Mouse (Mus musculus) layer of hippocampus, adult 9-10 months (tissue): ENCODE results near the gene Cox19.

ENCODE experiments used
- DNase-seq: peaks from one replicate; pipeline ENCODE4 v3.0.0; 2022; ENCODE audit warnings: low spot score

Cox19 gene

GRCm38 (mm10) chr5:139381586-139382513, 30.6 kb upstream of the Cox19 start:
- DNase-seq = no peak

GRCm38 (mm10) chr5:139380385-139381248, 29.4 kb upstream of the Cox19 start:
- peak; percentile 59 for DNase-seq

DNA sequence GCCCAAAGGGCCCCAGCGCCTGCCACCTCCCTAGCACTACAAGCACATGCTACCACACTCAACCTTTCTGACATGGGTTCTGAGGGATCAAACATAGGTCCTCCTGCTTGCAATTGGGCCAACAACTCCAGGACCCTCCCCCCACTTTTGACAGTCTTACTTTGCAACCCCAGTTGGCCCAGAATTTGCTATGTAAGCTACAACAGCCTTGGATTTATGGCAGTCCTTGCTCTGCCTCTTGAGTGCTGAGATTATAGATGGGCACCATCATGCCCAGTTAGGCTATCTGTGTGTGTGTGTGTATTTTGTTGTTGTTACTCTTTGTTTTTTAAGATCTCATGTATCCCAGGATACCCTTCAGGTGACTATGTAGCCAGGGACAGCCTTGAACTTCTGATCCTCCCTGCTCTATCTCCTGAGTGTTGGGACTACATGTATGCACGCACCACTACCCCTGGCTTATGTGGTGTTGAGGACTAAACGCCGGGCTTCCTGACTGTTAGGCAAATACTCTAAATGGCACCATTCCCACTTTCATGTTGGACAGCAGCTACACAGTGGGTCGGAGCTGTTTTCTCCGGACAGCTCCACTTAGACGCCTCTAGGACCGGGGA, 28.7 kb upstream of the Cox19 start:
- DNase-seq = no peak

- no peak for DNase-seq
These were observed 27.9 kb upstream of the Cox19 start for GRCm38 (mm10) chr5:139378986-139379629.

DNA sequence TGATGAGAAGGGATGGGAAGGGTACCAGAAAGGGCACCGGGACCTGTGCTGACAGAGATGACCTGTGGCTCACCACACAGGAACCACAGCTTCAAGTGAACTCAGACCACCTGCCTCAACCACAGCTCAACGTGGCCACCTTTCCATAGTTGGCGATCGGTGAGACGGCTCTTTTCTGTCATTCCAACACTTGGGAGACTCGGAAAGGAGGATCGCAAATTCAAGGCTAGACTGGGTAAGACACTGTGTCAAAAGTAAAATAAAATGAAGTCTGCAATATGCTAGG, 27.0 kb upstream of the Cox19 start:
- no peak for DNase-seq

DNA sequence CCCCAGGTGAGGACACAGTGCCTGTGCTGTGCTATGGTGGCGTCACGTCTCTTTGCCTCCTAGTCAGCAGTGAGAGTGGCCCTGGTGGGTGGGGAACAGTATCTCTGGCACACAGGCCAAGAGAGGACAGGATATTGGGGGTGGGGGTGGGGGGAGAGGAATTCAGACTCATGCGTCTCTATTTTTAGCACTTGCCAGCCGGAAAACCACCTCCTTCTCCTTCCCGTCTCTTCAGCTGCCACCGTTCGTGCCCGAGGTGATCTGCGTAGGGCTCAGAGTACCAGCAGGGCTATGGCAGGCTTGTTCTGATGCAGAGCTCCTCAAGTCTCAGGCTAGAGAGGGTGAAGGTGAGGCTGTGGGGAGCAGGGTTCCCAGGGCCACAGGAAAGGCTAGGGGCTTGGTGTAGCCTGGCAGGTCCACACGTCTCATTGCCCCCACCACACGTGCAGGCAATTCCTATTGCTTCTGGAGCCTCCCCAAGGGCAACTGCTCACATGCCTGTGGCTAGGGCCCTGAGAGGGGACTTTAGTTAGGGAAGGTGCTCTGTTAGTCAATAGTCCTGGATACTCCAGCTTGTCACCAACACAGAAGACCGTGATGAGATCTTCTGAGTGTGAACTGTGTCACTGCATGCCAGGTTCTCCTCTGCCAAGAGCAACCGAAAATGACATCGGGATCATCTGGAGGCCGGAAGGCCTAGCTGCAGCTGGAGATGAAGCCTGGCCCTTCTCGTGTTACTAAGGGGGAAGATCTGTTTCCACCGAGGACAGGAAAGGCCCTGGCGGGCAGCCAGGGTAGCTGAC, 26.5 kb upstream of the Cox19 start, which contains the start of gene Gpr146:
Gene Gpr146, plus strand, starts transcription at position 230 of the 803 bp plus-strand sequence.
- no peak for DNase-seq

DNA sequence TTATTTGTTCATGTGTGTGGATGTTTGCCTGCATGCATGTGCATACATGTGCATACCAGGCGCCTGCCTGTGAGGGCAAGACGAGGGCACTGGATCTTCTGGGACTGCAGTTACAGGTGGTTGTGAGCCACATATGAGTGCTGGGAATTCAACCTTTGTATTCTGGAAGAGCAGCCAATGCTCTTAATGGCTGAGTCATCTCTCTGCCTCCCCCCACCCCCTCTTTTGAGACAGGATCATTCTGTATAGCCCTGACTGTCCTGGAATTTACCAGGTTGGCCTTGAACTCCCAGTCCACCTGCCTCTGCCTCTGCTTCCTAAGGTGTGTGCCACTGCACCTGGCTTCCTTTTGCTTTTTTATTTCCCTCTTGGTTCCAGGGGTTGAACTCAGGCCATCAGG, 23.6 kb upstream of the Cox19 start:
- no peak for DNase-seq

- DNase-seq = no peak
These were observed 22.7 kb upstream of the Cox19 start for GRCm38 (mm10) chr5:139373889-139374444.

- DNase-seq = no peak
These were observed 21.9 kb upstream of the Cox19 start for GRCm38 (mm10) chr5:139373126-139373525.

GRCm38 (mm10) chr5:139371631-139372401, 20.6 kb upstream of the Cox19 start:
- DNase-seq = no peak

- DNase-seq = no peak
These were observed 19.9 kb upstream of the Cox19 start for GRCm38 (mm10) chr5:139371118-139371517.

DNA sequence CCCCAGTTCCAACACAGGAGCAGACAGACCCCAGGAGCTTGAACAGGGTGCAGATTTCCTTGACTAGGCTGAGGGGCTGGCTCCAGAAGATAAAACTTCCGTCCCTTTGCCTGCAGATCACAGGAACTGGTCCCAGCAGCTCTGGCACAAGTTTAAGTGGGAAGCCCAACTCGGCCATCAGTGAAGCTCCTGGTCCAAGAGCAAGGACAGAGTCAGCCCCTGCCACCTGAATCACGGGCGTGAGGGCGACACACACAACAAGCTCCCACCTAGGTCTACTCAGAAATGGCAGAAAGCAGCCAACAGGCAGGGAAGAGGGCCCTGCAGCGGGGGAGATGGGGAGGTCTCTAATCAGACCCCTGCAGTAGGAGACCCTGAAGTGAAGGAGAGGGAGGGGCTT, 19.1 kb upstream of the Cox19 start:
- no peak for DNase-seq

- no peak for DNase-seq
These were observed 17.6 kb upstream of the Cox19 start for GRCm38 (mm10) chr5:139368638-139369320.

DNA sequence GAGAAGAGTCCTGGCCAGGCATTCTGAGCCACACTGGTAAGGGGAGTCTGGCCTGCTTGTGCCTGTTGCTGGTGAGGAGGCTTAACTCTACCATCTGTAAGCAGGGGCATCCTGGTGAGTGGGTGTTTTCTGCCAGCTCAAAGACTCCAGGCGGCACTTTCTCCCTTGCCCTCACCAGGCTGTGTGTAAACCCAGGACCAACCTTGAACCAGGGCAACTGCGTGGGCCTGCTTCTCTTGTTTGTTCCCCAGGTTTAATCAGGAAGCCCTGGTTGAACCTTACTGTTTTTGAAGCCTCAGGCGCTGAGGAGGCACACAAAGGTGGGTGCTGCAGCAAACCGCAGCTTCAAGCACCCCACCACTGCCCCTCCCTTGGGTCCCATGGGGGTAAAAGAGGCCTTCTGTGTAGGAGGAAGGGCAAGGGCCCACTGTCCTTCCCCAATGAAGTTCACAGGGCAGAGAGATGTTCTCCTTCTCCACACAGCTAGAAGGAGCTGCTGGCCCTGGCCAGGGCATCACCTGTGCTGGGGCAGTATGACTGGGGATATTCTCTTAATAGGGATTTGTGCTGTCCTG, 16.8 kb upstream of the Cox19 start:
- DNase-seq = no peak

DNA sequence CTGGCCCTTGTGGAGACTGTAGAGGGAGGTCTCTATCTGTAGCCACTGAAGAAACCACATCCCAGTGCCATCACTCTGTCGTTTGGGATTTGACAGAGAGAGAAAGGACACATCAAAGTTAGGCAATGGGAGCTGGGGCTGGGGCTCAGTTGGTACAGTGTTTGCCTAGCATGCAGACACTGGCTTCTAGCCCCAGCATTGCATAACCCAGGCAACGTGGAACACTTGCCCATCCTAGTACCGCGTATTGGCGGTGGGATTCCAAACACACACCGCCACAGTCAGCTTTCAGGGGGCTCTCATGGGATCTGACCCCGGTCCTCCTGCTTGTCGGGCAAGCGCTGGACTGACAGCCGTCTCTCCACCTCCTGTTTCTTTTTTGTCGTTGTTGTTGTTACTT, 15.3 kb upstream of the Cox19 start:
- DNase-seq = no peak

DNA sequence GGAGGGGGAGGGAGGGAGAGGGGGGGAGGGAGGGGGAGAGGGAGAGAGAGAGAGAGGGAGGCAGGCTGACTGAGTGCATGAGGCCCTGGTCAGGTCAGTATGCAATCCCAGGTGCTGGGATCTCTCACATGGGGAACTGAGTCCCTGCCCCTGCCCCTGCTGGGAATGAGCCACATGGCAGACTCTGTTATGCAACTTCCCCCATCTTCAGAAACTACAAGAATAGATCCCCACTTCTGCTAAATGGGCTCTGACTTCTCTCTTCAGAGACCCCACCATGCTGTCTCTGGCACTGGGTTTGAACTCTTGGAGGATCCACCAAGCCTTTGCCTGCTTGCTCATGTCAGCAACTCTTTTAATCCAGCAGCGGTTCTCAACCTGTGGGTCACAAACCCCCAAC, 14.6 kb upstream of the Cox19 start:
- no peak for DNase-seq

DNA sequence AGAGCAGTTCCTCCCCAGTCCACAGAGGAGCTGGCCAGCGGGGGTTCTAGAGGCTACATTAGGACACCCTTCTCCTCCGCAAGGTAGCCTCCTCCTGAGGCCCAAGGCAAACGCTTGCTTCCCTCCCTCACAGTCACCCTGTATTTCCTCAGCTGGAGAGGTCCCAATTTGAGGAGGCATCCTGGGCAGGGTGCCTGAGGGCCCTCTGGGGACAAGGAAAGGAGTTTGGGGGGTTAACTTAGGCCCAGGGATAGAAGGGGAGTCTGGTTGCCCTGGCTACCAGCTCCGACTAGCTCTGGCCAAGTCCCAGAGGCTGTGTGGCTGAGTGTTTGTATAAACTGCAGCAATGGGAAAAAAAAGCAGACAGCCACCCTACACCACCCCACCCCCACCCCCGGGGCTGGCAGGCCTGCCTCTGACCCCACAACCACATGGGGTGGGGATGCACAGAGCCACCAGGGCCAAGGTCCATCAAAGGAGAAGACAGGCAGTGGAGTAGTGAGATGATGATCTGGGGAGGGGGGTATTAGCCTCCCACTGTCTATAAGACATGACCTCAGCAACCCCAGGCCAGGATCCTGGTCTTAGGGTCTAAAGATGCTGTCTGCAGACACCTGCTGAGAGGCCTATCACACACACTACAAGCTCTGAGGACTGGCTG, 13.8 kb upstream of the Cox19 start:
- no peak for DNase-seq

DNA sequence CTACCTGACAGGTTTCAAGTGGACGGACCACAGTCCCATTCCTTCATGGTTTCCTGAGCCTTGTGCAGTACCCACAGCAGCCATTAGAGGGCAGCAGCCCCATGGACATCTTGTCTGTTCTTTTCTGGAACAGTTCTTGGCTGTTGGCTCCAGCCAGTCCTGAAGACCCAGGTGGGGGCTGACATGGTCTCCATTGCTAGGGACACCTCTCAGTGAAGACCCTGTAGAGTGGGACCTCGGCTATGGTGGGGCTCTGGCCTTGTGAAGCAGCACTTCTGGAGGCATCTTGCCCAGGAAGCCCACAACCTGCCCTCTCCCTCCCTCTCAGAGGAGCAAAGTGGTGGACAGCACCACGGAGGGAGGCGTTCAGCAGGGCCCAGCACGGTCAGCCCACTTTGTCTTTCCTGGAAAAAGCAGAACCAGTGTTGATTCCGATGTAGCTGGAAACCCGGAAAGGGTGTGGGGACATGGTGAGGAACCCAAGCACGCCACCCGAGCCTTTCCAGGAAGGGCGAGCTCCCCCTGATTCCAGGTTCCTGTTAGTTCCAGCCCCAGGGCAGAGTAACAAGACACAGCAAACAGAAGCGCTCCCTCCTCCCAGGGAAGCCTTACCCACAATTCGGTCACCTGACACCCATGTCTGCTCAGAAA, 13.2 kb upstream of the Cox19 start:
- peak; percentile 93 for DNase-seq
